ENCODE assay signal across 35 mouse cellular contexts in the genomic region with DNA sequence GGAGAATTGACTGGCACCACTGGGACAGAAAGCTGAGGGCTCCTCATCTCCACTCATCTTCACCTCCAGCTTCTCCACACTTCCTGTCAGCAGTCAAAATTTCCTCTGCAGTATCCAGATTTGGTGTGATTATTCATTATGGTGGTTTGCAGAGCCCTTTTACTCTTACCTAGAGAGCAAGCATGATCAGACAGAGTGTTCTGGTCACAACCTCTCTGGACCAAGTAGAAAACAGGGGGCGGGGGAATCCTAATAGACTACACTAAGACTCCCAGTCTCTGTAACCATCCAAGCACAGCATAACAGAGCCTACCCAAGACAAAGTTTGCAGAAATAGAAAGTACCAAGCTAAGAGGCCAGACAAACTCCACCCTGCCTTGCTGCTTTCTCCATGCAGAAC.
"Had no signal": no experiment of that assay in that cellular context is flagged by ENCODE, and none has a peak within 500 bp of the region (broad histone marks: within the 10 kb centered on the region; RNA-seq: fewer than 3 reads in every experiment).

No protein-coding gene starts in this region.

- H3K4me2 ChIP-seq: heart, embryonic 11.5 days; heart, embryonic 12.5 days; heart, embryonic 13.5 days; heart, embryonic 15.5 days; hindbrain, embryonic 12.5 days; hindbrain, embryonic 13.5 days; hindbrain, embryonic 14.5 days; hindbrain, embryonic 15.5 days; intestine, embryonic 15.5 days; kidney, embryonic 15.5 days had no signal

- H3K4me3 ChIP-seq: heart, embryonic 10.5 days; heart, embryonic 12.5 days; heart, embryonic 13.5 days; heart, embryonic 15.5 days; hindbrain, embryonic 10.5 days; hindbrain, embryonic 12.5 days; hindbrain, embryonic 13.5 days; hindbrain, embryonic 15.5 days; intestine, embryonic 15.5 days; kidney, embryonic 15.5 days; layer of hippocampus, adult 2 months had no signal

- H3K4me1 ChIP-seq: intestine, embryonic 15.5 days had no signal

- DNase-seq: heart, postnatal 10 days; heart, postnatal 14 days; heart, postnatal 36 days; heart, postnatal 4 days; kidney, adult 11 months; kidney, adult 18-20 months; kidney, adult 2 months; kidney, adult 8-10 months; kidney, adult 9 months; kidney, postnatal 10 days; kidney, postnatal 14 days; kidney, postnatal 25 days; kidney, postnatal 36 days; kidney, postnatal 4 days; layer of hippocampus, adult 9-11 months; layer of hippocampus, postnatal 36 days had no signal

- H3K9me3 ChIP-seq: heart, embryonic 10.5 days; heart, embryonic 12.5 days; heart, embryonic 13.5 days; heart, embryonic 15.5 days; hindbrain, embryonic 10.5 days; hindbrain, embryonic 12.5 days; hindbrain, embryonic 13.5 days; hindbrain, embryonic 15.5 days; intestine, embryonic 15.5 days; kidney, embryonic 15.5 days had no signal

- ATAC-seq: hindbrain, embryonic 16.5 days; hindbrain, postnatal 0 days; inflammation-experienced regulatory T-cells, adult 6 months; intestine, embryonic 15.5 days; intestine, embryonic 16.5 days; intestine, postnatal 0 days had no signal

- H3K9ac ChIP-seq: heart, embryonic 12.5 days; heart, embryonic 13.5 days; heart, embryonic 15.5 days; hindbrain, embryonic 12.5 days; hindbrain, embryonic 13.5 days; hindbrain, embryonic 14.5 days; hindbrain, embryonic 15.5 days; intestine, embryonic 15.5 days; kidney, embryonic 15.5 days had no signal

- H3K27me3 ChIP-seq: heart, embryonic 12.5 days; heart, embryonic 13.5 days; heart, embryonic 15.5 days; hindbrain, embryonic 12.5 days; hindbrain, embryonic 13.5 days; hindbrain, embryonic 15.5 days; intestine, embryonic 15.5 days; kidney, embryonic 15.5 days had no signal

- H3K27ac ChIP-seq: heart, embryonic 10.5 days; heart, embryonic 13.5 days; heart, embryonic 15.5 days; hindbrain, embryonic 10.5 days; hindbrain, embryonic 12.5 days; hindbrain, embryonic 13.5 days; hindbrain, embryonic 14.5 days; hindbrain, embryonic 15.5 days; hindbrain, postnatal 0 days; intestine, embryonic 15.5 days; kidney, embryonic 15.5 days; kidney, postnatal 0 days; layer of hippocampus, adult 2 months had no signal

- H3K36me3 ChIP-seq: heart, embryonic 10.5 days; heart, embryonic 12.5 days; heart, embryonic 13.5 days; heart, embryonic 15.5 days; hindbrain, embryonic 10.5 days; hindbrain, embryonic 12.5 days; hindbrain, embryonic 13.5 days; hindbrain, embryonic 15.5 days; intestine, embryonic 15.5 days; kidney, embryonic 15.5 days had no signal
